Mouse (Mus musculus) testis, adult 2 months (tissue): ENCODE data around the gene Olfr807.

Source experiments
- CTCF ChIP-seq: fragments of 200-500 bp; IDR thresholded peaks from 2 replicates; pipeline ENCODE4 v1.5.1; 2012; ENCODE audit warnings: low read depth, mild to moderate bottlenecking, inconsistent platforms, low read length, moderate library complexity; ENCODE audit not compliant: control insufficient read depth, insufficient read depth, insufficient replicate concordance
- POLR2A ChIP-seq: fragments of 200-500 bp; IDR thresholded peaks from 2 replicates; pipeline ENCODE4 v1.6.1; 2012; ENCODE audit warnings: low read depth, mild to moderate bottlenecking, inconsistent platforms, low read length, moderate library complexity; ENCODE audit not compliant: control insufficient read depth

GRCm38 (mm10) chr10:129729275-129729674, 28.3 kb downstream of the Olfr807 start, which contains the start of gene Olfr805:
- TF ChIP-seq CTCF (no peak), POLR2A (no peak)
